Mouse (Mus musculus) ovary, postnatal 10 days (tissue): Measurements from ENCODE around the gene Zfp941.

Experiments
- DNase-seq: peaks from one replicate; pipeline ENCODE4 v3.0.0; 2022; ENCODE audit warnings: low spot score

Gene Zfp941

DNA sequence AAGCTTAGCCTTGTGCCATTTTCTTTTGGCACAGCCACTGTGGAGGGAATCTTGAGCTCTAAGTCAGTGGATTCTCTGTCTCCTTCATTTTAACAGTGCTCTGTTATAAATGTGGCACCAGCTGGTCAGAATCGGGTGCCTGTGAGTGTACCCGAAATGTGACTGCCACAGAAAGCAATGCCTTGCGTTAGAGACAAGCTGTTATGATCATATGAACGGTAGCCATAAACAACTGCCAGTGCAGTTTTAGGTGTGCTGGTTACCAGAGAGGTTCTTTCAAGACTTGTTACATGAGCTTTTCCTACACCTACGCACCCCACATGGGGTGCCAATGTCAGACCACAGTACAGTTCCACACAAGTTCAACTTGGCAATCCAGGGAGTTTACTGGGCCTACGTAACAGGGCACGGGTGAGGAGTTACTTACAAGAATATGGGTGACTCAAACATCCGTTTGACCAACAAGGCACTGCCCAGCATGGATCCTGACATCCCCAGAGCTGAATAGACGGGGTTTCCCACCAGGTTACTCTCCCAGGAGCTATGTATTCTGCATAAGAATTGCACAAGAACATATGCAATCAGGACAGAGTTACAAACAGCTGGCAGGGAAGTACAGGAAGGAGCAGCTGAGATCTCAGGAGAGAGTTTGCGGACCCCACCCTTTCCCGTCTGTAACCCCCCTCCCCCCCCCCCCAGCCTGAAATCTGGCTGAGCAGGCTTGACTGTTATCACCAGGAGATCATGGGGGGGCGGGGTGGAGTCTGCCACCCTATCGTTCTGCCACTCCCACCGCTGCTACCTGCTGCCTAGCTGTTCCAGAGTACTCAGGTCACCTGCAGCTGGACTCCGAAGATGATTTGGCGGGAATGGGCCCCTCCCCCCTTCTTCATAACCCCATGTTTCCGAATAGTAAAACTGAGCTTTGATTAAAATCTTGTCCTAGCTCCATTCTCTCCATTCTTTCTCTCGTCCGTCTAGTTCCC, 19.1 kb upstream of the Zfp941 start:
- DNase-seq, result no peak

DNA sequence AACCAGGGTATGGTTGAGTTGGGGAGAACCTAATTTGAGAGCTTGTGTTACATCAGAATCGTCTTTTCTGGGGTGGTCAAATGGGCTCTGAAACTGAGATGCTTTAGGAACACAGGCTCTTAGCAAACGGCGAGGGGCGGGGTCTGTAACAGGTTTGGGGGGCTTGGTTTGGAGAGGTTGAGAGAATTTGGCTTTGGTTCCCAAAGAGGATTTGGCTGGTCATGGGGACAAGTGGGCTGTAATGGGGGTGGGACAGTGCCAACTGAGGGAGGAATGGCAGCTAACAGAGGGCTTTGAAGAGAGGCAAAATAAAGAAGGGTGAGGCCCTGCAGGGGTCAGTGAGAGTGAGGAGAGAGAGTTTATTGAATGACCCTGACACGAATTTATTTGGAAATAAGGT, 17.6 kb upstream of the Zfp941 start:
- no peak for DNase-seq

- DNase-seq, result no peak
Observed at GRCm38 (mm10) chr7:140836243-140837115, 14.5 kb upstream of the Zfp941 start.

DNA sequence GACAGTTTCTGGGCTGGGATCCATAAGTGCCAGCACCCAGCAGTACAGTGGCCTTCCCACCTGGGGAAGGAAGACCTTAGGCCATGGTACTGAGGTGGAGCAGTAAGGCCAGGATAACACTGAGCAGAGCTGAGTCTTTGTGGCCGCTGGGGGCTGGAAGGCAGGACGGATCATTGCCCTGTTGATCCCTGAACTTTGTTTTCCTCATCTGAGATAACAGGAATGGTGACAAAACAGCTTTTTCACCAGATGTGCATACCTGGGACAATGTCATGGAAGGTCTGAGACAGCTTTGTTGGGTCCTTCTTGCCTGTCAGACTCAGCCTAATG, 13.7 kb upstream of the Zfp941 start:
- no peak for DNase-seq

DNA sequence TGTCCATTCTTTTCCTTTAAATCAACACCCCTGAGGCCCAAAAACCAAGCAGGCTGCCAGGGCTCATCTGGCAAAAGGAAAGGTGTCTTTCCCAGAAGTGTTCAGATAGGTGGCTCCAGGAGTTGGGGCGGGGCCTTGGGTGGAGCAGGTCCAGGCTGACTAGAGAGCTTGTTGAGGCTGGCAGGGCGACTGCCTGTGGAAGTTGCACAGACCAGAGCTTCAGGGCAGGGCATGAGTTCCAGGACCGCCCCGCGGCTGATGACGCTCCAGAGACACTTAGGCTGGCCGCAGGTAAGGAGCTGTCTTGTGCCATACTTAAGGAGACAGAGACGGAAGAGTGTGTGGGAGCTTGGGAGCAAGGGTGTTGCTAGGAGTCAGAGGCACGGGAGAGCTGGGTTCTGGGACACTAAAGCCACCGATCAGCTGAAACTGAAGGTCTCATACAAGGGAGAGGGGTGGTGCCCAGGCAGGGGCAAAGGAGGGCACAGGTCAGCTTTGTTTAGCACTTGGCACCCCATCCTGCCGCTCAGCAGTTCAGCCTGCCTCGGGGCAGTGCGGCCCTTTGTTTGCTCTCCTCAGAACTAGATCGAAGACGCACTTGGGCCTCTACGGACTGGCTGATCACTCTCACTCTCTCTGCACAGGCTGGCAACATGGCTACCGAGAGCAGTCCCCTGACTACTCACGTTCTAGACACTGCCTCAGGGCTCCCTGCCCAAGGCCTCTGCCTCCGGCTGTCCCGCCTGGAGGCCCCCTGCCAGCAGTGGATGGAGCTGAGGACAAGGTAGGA, 13.2 kb upstream of the Zfp941 start, which contains the start of gene Urah:
Gene Urah (plus strand): TSS at position 51 of the 790 bp plus-strand sequence.
- DNase-seq, result no peak

GRCm38 (mm10) chr7:140833341-140833740, 11.4 kb upstream of the Zfp941 start:
- no peak for DNase-seq

- no peak for DNase-seq
Observed at GRCm38 (mm10) chr7:140831447-140831846, 9.5 kb upstream of the Zfp941 start.

DNA sequence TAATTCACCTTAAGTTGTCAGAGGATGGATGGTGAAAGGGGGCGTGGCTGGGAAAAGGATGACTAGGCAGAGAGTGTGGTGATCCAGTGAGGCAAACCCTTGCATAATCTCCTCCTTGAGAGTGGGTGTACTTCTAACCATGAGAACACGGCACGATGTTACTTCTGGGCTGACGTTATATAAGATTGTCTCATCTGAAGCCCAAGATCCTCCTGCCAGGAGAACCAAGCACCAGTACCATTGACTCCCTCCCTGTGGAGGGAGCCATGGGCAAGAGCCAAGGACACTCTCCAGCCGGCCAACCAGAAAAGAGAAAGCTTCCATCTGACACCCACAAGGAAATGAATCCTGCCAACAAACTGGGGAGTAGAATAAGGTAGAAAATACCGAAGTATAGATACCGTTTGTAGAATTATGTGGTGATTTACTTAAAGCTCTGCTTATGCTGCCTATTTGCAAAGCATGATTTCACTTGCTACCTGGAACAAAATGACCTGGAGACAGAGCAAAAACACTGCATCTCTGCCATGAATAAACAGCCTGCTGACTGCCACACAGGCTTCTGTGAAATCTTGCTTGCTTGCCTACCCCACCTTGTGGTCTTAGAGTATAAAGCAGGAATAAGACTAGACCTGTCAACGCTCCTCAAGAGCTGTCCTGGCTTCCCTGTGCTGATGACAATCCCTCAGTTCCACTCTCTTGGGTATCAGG, 6.3 kb upstream of the Zfp941 start:
- no peak for DNase-seq

GRCm38 (mm10) chr7:140822731-140823130, 753 bp upstream of the Zfp941 start:
- DNase-seq, result no peak

GRCm38 (mm10) chr7:140821305-140821652, 699 bp downstream of the Zfp941 start:
- no peak for DNase-seq

GRCm38 (mm10) chr7:140820173-140820572, 1.8 kb downstream of the Zfp941 start:
- DNase-seq, result no peak

GRCm38 (mm10) chr7:140812850-140813249, 9.1 kb downstream of the Zfp941 start:
- no peak for DNase-seq

DNA sequence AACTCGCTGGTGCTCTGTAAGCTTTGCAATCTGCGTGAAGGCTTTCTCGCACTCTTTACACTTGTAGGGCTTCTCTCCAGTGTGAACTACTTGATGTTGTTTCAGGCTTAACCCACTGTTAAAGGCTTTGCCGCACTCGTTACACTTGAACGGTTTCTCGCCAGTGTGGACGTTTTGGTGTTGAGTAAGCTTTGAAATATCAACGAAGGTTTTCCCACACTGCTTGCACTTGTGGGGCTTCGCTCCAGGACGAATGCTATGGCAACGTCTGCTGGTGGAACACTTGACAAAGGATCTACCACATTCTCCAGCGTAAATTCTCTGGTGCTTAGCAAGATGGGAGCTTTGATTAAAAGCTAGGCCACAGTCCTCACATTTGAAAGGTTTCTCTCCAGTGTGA, 10.3 kb downstream of the Zfp941 start:
- no peak for DNase-seq

- no peak for DNase-seq
Observed at GRCm38 (mm10) chr7:140810496-140810895, 11.5 kb downstream of the Zfp941 start.

DNA sequence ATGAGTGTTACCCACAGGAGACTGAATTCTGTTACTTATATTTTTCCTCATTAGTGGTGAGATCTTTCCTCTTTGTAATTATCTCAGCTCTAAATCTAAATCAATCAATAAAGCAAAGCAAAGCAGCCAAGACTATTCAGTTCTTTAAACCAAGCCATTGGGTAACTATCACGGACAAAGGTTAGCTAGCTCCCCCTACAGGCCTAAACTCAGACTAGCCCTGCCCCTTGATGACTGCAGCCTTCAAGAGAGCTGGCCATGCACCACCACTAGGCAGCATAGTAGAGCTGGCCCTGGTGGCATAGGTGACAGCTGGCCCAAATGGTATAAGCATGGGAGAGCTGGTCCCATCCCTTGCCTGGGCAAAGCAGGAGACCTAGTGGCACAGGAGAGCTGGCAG, 16.3 kb downstream of the Zfp941 start:
- DNase-seq, result no peak

DNA sequence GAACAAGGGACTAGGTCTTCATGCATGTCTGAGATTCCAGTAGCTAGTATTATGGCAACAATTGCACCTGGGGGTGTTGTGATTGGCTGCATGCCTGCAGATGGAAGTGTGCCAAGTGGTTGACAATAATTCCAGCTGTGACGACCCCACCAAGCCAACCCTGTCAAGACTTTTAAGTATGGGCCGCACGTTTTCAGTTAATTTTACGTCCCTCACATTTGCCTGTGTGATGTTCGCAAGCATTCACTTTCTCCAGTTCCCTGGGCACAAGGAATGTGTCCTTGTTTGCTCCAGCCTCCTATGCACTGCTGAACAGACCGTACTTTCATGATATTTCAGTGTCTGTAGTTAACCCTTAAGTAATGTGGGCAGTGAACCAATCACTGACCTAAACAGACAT, 19.3 kb downstream of the Zfp941 start:
- no peak for DNase-seq

- DNase-seq, result no peak
Observed at GRCm38 (mm10) chr7:140798212-140798611, 23.8 kb downstream of the Zfp941 start.

- DNase-seq, result no peak
Observed at GRCm38 (mm10) chr7:140797619-140798018, 24.4 kb downstream of the Zfp941 start.

GRCm38 (mm10) chr7:140793541-140793940, 28.4 kb downstream of the Zfp941 start:
- DNase-seq, result no peak

DNA sequence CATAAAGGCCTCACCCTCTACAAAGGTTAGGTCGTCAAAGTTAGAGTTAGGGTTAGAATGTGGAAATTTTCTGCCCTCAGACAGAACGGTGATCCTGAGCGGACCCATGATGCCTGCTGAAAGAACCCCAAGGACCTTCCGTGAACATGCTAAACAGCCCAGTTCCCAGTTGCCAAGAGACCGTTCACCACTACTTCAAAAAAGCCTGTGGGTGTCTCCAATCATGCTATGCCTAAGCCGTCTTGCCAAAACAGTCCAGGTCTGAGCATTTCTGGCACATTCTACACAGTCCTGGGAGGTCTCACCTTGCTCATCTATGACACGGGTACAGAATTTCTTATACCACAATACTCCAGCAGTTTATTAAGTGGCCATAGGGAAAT, 33.9 kb downstream of the Zfp941 start:
- no peak for DNase-seq

DNA sequence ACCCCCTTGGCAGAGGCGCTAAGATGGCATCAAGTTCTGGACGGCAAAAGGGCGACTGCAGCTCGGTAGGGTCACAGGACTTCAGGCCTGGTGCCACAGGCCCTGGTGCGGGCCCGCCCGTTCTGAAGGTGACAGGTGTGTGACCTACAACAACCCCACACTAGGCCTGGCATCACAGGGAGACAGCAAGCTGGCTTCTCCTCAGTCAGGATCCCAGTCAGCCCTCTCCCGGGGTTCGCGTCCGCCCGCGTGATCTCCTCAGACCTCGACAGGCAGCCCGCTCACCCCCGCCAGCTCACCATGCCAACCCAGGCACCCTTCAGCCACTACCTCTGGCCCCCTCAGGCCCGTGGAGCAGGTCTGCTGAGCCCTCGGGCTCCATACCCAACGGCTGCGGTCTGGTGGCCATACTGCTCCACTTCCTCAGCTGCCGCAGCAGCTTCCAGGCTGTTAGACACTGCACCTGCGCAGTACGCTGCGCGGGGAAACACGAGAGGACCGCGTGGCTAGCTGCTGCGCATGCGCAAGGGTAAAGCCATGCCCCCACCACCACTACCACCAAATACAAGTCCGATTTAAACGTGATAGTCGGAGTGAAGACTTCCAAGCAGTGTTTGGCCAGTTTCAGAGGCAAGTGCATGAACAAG, 34.4 kb downstream of the Zfp941 start, which contains the start of gene Syce1:
Gene Syce1 (minus strand): TSS at position 447 of the 647 bp plus-strand sequence.
- DNase-seq, result no peak
